Mouse (Mus musculus) right cerebral cortex, postnatal 36 days (tissue): ENCODE data around the gene Obsl1.

Experiments
- DNase-seq, 2 experiments: peaks; one replicate each; pipeline ENCODE4 v3.0.0; 2022; ENCODE audit warnings: low spot score in 2 of 2, mixed read lengths in 1 of 2

Gene Obsl1

GRCm38 (mm10) chr1:75518427-75518826, 12.2 kb upstream of the Obsl1 start:
- no peak for DNase-seq

GRCm38 (mm10) chr1:75517984-75518383, 11.7 kb upstream of the Obsl1 start:
- DNase-seq, result no peak

DNA sequence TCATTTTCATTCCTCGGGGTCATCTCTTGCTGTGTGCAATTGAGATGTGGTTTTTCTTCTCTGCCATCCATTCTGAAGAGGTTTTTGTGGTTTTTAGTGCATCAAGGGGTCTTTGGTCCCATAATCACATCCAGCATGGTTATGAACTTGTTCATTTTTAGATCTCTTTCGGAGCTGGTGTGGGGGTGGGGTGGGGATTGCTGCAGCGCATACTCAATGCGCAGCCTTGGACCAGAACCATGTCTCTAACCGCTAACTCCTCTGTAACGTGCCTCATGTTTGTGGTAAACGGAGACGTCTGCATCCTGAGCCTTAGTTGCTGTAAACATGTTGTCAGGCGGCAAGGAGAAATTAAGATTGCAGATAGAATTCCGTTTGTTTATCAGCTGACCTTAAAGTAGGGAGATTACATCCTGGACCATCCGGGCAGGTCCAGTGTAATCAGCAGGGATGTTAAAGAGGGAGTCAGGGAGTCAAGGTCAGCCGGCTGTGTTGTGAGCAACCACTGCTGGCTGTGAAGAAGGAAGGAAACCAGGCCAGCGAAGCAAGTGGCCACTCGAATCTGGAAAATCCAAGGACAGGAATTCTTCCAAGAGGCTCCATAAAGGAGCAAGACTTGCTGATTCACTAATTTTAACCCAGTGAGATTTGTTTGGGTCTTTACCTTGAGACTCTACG, 10.6 kb upstream of the Obsl1 start:
- no peak for DNase-seq

GRCm38 (mm10) chr1:75512550-75512949, 6.3 kb upstream of the Obsl1 start:
- DNase-seq, result no peak

DNA sequence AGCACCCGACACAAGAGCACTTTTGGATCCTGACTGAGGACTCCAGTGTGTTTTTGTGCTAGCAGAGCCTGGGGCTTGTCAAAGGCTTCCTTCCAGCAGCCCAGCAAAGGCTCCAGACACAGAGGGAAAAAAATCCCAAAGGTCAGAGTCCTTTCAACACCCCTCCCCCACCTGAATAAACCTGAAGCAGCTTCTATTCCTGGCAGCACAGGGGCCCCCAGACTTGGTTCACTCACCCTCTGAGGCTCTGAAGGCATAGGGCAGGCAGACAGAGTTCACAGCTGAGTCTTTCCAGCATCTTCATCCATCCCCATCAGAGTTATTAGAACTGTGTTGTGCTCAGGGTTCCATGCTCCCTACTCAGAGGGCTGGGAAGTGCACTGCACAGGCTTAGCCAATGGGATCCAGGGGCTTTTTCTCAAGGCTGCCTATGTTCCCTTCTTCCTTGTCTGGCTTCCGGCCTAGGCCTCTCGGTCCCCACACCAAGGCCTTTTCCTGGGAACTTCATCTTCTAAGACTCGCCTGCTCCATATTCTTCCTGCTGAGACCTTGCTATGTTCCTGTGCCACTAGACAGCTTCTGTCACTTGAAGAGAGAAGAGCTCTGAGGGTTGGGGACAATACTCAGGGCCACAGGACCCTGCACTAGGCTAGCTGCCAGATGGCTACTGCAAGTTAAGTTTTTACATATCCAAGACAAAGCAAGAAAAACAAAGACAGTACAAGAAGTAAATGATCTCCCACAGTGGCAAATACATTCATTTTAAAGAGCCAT, 5.4 kb upstream of the Obsl1 start:
- DNase-seq, result no peak

DNA sequence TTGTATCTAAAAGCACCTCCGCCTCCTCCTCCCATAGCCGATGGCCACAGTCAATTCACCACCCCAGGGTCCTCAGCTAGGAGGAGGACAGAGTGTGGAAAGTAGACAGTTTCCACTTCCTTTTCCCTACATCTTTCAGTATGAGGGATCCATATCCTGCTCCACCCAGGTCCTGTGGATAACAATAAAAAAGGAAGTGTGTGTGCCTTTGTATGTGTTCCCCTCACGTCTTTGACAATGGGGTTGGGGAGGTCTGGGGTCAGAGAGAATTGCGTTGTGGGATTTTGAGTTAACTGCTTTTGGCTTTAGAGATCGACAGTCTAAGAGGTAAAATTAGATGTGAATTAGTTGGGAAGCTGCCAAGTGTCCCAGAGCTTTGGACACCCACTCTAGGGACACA, 3.9 kb upstream of the Obsl1 start:
- no peak for DNase-seq

DNA sequence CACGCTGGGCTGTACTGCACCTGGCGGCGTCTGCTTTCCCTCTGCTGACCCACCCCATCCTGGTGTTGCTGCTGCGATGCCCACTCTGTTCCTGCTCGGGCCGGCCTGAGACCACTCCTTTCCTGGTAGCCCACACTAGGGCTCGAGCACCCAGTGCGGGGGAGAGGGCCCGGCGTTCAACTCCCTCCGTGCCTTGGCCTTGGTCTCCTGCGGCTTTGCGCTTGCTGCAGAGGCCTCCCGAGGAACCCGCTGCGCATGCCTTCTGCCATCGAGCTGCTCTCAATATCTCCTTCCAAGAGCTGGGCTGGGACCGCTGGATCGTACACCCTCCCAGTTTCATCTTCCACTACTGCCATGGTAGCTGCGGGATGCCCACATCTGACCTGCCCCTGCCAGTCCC, 3.3 kb upstream of the Obsl1 start:
- no peak for DNase-seq

- no peak for DNase-seq
Observed at GRCm38 (mm10) chr1:75507006-75507405, 754 bp upstream of the Obsl1 start, which contains the start of gene Inha. Gene Inha, plus strand, starts transcription at chr1:75507077.

DNA sequence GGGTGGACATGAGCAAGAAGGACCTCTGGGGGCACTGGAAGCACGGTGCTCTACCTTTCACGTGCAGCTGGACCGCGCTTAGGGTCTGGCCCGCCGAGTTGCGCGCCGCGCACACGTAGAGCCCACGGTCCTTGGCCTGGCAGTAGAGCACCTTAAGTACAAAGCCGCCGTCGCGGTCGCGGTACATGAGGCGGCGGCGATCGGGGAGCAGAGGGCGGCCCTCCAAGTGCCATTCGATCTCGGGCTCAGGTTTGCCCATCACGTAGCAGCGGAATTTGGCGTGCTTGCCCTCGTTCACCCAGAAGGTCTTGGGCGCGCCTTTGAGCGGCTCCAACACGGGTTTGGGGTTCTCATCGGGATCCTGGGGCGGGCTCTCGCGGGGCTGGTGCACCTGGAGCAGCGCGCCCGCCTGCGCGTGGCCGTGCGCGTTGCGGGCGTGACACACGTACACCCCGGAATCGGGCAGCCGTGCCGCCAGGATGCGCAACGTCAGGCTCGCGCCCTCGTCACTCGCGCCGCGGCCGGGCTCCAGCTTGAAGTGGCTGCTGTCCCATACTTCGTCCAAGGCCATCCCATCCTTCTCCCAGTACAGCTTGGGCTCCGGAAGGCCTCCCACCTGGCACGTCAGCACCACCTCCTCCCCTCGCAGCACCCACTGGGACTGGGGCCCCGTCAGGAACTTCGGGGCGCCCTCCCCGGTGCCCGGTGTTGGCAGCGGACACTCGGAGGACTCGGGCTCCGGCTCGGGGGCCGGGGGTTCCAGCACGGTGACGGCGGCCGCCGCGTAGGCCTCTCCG, 895 bp downstream of the Obsl1 start:
- DNase-seq, result peak; percentile 80 to 83

DNA sequence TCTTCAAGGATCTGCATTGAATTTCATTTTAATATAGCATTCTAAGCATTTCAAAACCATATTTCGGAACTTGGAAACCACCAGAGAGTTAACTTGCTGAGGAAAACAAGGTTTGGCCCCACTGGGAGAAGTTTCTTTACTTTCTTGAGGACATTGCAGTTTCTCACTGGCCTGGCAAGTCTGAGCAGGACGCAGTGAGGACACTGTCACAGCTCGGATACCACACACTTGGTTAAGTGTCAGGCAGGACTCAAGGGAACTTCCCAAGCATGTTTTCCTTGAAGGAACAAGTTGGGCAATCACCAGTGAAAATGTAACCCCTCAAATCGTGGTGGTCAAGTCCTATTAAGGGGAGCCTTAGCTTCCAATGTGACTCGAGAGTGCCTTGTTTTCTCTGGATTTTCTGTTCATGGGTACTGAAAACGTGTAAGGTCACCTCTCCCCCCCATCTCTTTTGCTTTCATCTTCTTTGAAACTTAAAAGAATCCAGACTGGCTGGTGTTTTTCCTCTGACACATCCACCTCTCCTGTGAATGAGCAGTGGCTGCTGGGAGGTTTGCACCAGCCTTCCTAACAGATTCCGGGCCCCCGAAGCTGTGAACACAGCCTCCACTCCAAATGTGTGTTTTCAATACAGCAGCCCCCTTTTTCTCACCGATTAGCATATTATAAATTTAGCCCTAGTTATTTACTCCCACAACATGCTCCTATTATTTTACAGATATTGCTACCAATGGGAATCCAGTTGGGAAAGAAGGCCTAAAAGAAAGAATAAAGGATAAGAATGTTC, 1.8 kb downstream of the Obsl1 start:
- DNase-seq, result peak in 1 of 2 experiments; percentile 52

GRCm38 (mm10) chr1:75503651-75503980, 2.6 kb downstream of the Obsl1 start:
- DNase-seq, result no peak

- no peak for DNase-seq
Observed at GRCm38 (mm10) chr1:75502945-75503650, 3.2 kb downstream of the Obsl1 start.

GRCm38 (mm10) chr1:75501905-75502304, 4.3 kb downstream of the Obsl1 start:
- no peak for DNase-seq

GRCm38 (mm10) chr1:75499441-75499840, 6.8 kb downstream of the Obsl1 start:
- no peak for DNase-seq

GRCm38 (mm10) chr1:75498897-75499296, 7.4 kb downstream of the Obsl1 start:
- no peak for DNase-seq

- DNase-seq, result no peak
Observed at GRCm38 (mm10) chr1:75494878-75495548, 11.2 kb downstream of the Obsl1 start.

DNA sequence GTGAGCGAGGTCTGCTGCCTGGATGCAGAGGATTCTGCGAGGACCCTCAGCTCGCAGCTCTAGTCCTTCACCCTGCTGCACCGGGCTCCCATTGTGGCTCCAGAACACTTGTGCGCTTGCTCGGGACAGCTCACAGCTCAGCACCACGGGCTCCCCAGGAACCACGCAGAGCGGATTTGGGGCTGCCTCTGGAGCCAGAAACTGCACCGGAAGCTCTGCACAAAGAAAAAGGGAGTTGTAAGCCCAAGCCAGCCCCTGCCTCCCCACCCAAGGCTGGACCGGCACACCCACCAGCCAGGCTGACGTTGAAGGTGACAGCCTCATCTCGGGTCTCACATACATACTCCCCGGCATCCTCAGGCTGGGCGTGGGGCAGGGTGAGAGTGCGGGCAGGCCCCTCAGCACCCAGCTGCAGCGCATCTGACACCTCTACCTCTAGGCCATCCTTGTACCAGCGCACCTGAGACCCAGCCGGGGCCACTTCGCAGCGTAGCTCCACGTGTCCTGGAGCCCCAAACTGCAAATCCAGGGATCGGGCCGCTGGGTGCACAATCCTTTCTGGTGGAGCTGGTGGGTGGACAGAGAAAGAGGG, 13.6 kb downstream of the Obsl1 start:
- DNase-seq, result no peak

GRCm38 (mm10) chr1:75490785-75491551, 15.3 kb downstream of the Obsl1 start:
- no peak for DNase-seq

- DNase-seq, result peak; percentile 56 to 58
Observed at GRCm38 (mm10) chr1:75487405-75488161, 18.7 kb downstream of the Obsl1 start.
